Mouse (Mus musculus): ENCODE measurements around the gene E330021D16Rik. TPM values are rescaled to one million over a fixed set of nuclear protein-coding genes. Genes with fewer than 3 reads are reported as not detected.
"Not testable (repeated sequence)": the region's sequence is repeated elsewhere in the genome, so short reads cannot be mapped to it uniquely, and the experiment has no call there.

The E330021D16Rik gene
- 0.15 TPM in 1 of 2 replicates, not detected in the other for polyA plus RNA-seq (2016; fragmentation: Nextera tagmentation; extraction: Ambion mirVana)

GRCm38 (mm10) chr6:136415133-136415775 lies at the start of gene E330021D16Rik:
E330021D16Rik (minus strand) TSS chr6:136415569.
- WGBS, result 88% methylated on average over 9 of the region's 9 CpGs
- H3K27me3 ChIP-seq (replicated peaks; ENCODE audit: low read depth, poor library complexity, severe bottlenecking), result no peaks in the 10 kb centered on the region
- no peaks in the 10 kb centered on the region for H3K9me3 ChIP-seq
- no peaks in the 10 kb centered on the region for H3K36me3 ChIP-seq (replicated peaks)
- DNase-seq (ENCODE audit: low spot score), result no peak
- H3K27ac ChIP-seq (replicated peaks), result no peak within 1 kb of the TSS
- H3K4me1 ChIP-seq, result no peaks in the 10 kb centered on the region
- no peak within 1 kb of the TSS for H3K4me3 ChIP-seq

GRCm38 (mm10) chr6:136465021-136465420 lies 49.7 kb upstream of the E330021D16Rik start:
- Histone ChIP-seq H3K4me3 (no peak overlapping the region), H3K36me3 (replicated peaks) (no peaks in the 10 kb centered on the region), H3K9me3 (no peaks in the 10 kb centered on the region), H3K27ac (replicated peaks) (peak overlapping the region; percentile 98), H3K4me1 (peaks cover 42% of the 10 kb centered on the region), H3K27me3 (replicated peaks; ENCODE audit: low read depth, poor library complexity, severe bottlenecking) (no peaks in the 10 kb centered on the region)
- no peak for DNase-seq (ENCODE audit: low spot score)
- WGBS, result 87% methylated on average over 8 of the region's 8 CpGs

- no peaks in the 10 kb centered on the region for H3K27me3 ChIP-seq (replicated peaks; ENCODE audit: low read depth, poor library complexity, severe bottlenecking)
- no peaks in the 10 kb centered on the region for H3K36me3 ChIP-seq (replicated peaks)
- no peak for DNase-seq (ENCODE audit: low spot score)
- peak overlapping the region; percentile 98 for H3K27ac ChIP-seq (replicated peaks)
- WGBS, result 69% methylated on average over 12 of the region's 12 CpGs
- H3K4me1 ChIP-seq, result peaks cover 34% of the 10 kb centered on the region
- no peaks in the 10 kb centered on the region for H3K9me3 ChIP-seq
- no peak overlapping the region for H3K4me3 ChIP-seq
Observed at GRCm38 (mm10) chr6:136464121-136464621, 48.8 kb upstream of the E330021D16Rik start.

GRCm38 (mm10) chr6:136463491-136463890 lies 48.1 kb upstream of the E330021D16Rik start:
- Histone ChIP-seq H3K9me3 (no peaks in the 10 kb centered on the region), H3K27me3 (replicated peaks; ENCODE audit: low read depth, poor library complexity, severe bottlenecking) (no peaks in the 10 kb centered on the region), H3K4me3 (no peak overlapping the region), H3K27ac (replicated peaks) (peak overlapping the region; percentile 98), H3K36me3 (replicated peaks) (no peaks in the 10 kb centered on the region), H3K4me1 (peaks cover 27% of the 10 kb centered on the region)
- no peak for DNase-seq (ENCODE audit: low spot score)
- WGBS, result 61% methylated on average over 9 of the region's 9 CpGs

GRCm38 (mm10) chr6:136459156-136459555 lies 43.8 kb upstream of the E330021D16Rik start:
- H3K36me3 ChIP-seq (replicated peaks), result no peaks in the 10 kb centered on the region
- H3K4me1 ChIP-seq, result peaks cover 9% of the 10 kb centered on the region
- DNase-seq (ENCODE audit: low spot score), result no peak
- H3K9me3 ChIP-seq, result no peaks in the 10 kb centered on the region
- no peak overlapping the region for H3K27ac ChIP-seq (replicated peaks)
- no peak overlapping the region for H3K4me3 ChIP-seq
- H3K27me3 ChIP-seq (replicated peaks; ENCODE audit: low read depth, poor library complexity, severe bottlenecking), result no peaks in the 10 kb centered on the region
- 88% methylated on average over 7 of the region's 7 CpGs for WGBS

GRCm38 (mm10) chr6:136456302-136456701 lies 40.9 kb upstream of the E330021D16Rik start:
- 96% methylated on average over 1 of the region's 1 CpGs for WGBS
- Histone ChIP-seq H3K9me3 (no peaks in the 10 kb centered on the region), H3K36me3 (replicated peaks) (no peaks in the 10 kb centered on the region), H3K27me3 (replicated peaks; ENCODE audit: low read depth, poor library complexity, severe bottlenecking) (no peaks in the 10 kb centered on the region), H3K4me3 (no peak overlapping the region), H3K4me1 (no peaks in the 10 kb centered on the region), H3K27ac (replicated peaks) (no peak overlapping the region)
- DNase-seq (ENCODE audit: low spot score), result no peak

- Histone ChIP-seq H3K27me3 (replicated peaks; ENCODE audit: low read depth, poor library complexity, severe bottlenecking) (no peaks in the 10 kb centered on the region), H3K9me3 (no peaks in the 10 kb centered on the region), H3K4me1 (no peaks in the 10 kb centered on the region), H3K36me3 (replicated peaks) (no peaks in the 10 kb centered on the region), H3K27ac (replicated peaks) (no peak overlapping the region), H3K4me3 (no peak overlapping the region)
- WGBS, result 82% methylated on average over 3 of the region's 3 CpGs
- no peak for DNase-seq (ENCODE audit: low spot score)
Observed at GRCm38 (mm10) chr6:136455696-136456095, 40.3 kb upstream of the E330021D16Rik start.

- H3K4me1 ChIP-seq, result no peaks in the 10 kb centered on the region
Observed at GRCm38 (mm10) chr6:136452623-136453022, 37.3 kb upstream of the E330021D16Rik start.

GRCm38 (mm10) chr6:136450863-136451262 lies 35.5 kb upstream of the E330021D16Rik start:
- DNase-seq (ENCODE audit: low spot score), result no peak
- H3K9me3 ChIP-seq, result no peaks in the 10 kb centered on the region
- no peaks in the 10 kb centered on the region for H3K4me1 ChIP-seq
- H3K36me3 ChIP-seq (replicated peaks), result no peaks in the 10 kb centered on the region
- no peak overlapping the region for H3K27ac ChIP-seq (replicated peaks)
- H3K27me3 ChIP-seq (replicated peaks; ENCODE audit: low read depth, poor library complexity, severe bottlenecking), result no peaks in the 10 kb centered on the region
- WGBS, result 90% methylated on average over 6 of the region's 6 CpGs
- no peak overlapping the region for H3K4me3 ChIP-seq

More at GRCm38 (mm10) chr6:136452623-136453022, 37.3 kb upstream of the E330021D16Rik start:
- H3K27ac ChIP-seq (replicated peaks), result no peak overlapping the region
- WGBS, result 90% methylated on average over 3 of the region's 3 CpGs
- DNase-seq (ENCODE audit: low spot score), result no peak
- H3K4me3 ChIP-seq, result no peak overlapping the region
- H3K27me3 ChIP-seq (replicated peaks; ENCODE audit: low read depth, poor library complexity, severe bottlenecking), result no peaks in the 10 kb centered on the region
- no peaks in the 10 kb centered on the region for H3K36me3 ChIP-seq (replicated peaks)
- no peaks in the 10 kb centered on the region for H3K9me3 ChIP-seq

GRCm38 (mm10) chr6:136449930-136450329 lies 34.6 kb upstream of the E330021D16Rik start:
- no peak overlapping the region for H3K4me3 ChIP-seq
- WGBS, result 88% methylated on average over 1 of the region's 1 CpGs
- H3K9me3 ChIP-seq, result peaks cover 7% of the 10 kb centered on the region
- H3K36me3 ChIP-seq (replicated peaks), result no peaks in the 10 kb centered on the region
- DNase-seq (ENCODE audit: low spot score), result no peak
- H3K4me1 ChIP-seq, result no peaks in the 10 kb centered on the region
- no peaks in the 10 kb centered on the region for H3K27me3 ChIP-seq (replicated peaks; ENCODE audit: low read depth, poor library complexity, severe bottlenecking)
- H3K27ac ChIP-seq (replicated peaks), result no peak overlapping the region

GRCm38 (mm10) chr6:136449270-136449692 lies 33.9 kb upstream of the E330021D16Rik start:
- Histone ChIP-seq H3K27me3 (replicated peaks; ENCODE audit: low read depth, poor library complexity, severe bottlenecking) (no peaks in the 10 kb centered on the region), H3K4me1 (no peaks in the 10 kb centered on the region), H3K36me3 (replicated peaks) (no peaks in the 10 kb centered on the region), H3K9me3 (peaks cover 14% of the 10 kb centered on the region), H3K27ac (replicated peaks) (no peak overlapping the region), H3K4me3 (no peak overlapping the region)
- 81% methylated on average over 9 of the region's 9 CpGs for WGBS
- DNase-seq (ENCODE audit: low spot score), result no peak

GRCm38 (mm10) chr6:136439205-136439604 lies 23.8 kb upstream of the E330021D16Rik start:
- not testable (repeated sequence) for H3K27ac ChIP-seq (replicated peaks); DNase-seq (ENCODE audit: low spot score); H3K4me1 ChIP-seq; H3K36me3 ChIP-seq (replicated peaks); H3K27me3 ChIP-seq (replicated peaks; ENCODE audit: low read depth, poor library complexity, severe bottlenecking); H3K4me3 ChIP-seq
- 72% methylated on average over 2 of the region's 2 CpGs for WGBS
- H3K9me3 ChIP-seq, result peaks cover 25% of the 10 kb centered on the region

- not testable (repeated sequence) for DNase-seq (ENCODE audit: low spot score); H3K27me3 ChIP-seq (replicated peaks; ENCODE audit: low read depth, poor library complexity, severe bottlenecking); H3K4me3 ChIP-seq; H3K9me3 ChIP-seq; H3K27ac ChIP-seq (replicated peaks); H3K36me3 ChIP-seq (replicated peaks)
- 69% methylated on average over 3 of the region's 3 CpGs for WGBS
- peaks cover 13% of the 10 kb centered on the region for H3K4me1 ChIP-seq
Observed at GRCm38 (mm10) chr6:136436151-136436550, 20.8 kb upstream of the E330021D16Rik start.
